Mouse (Mus musculus) spleen, postnatal 36 days (tissue): ENCODE measurements at regions not wholly inside any gene's neighbourhood (a gene's known extent, or its start where the extent isn't known, plus 50 kb on each side); places are given as distances from the start of the nearest gene placed in this dataset.

Source experiments
- DNase-seq, 2 experiments: peaks; one replicate each; pipeline ENCODE4 v3.0.0; 2022; ENCODE audit warnings: low spot score in 2 of 2, mixed read lengths in 1 of 2

GRCm38 (mm10) chr13:81852309-81852978, 69.6 kb downstream of the Cetn3 start:
- DNase-seq, result no peak

GRCm38 (mm10) chr13:81856072-81856471, 73.2 kb downstream of the Cetn3 start:
- no peak for DNase-seq

GRCm38 (mm10) chr13:81860683-81861082, 77.8 kb downstream of the Cetn3 start:
- no peak for DNase-seq

- no peak for DNase-seq
These were observed 79.2 kb downstream of the Cetn3 start for GRCm38 (mm10) chr13:81861886-81862600.

DNA sequence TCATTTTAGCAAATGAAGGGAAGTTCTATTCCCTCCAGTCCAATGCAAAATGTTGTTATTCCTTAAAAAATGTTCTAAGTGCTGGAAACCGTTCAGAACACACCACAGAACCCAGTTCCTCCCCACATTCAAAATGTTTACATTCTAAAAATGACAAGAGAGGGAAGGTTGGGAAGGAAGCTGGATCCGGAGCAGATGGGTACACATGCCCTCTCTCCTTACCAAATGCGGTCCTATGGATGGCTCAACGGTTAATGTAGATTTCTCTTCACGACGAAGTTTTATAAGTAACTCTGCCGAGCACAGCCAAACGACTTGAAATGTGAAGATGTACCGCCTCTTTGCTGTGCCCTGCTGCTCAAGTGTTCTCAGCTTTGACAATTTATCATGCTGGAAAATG, 88.3 kb downstream of the Cetn3 start:
- no peak for DNase-seq

GRCm38 (mm10) chr13:81885879-81886278, 103.0 kb downstream of the Cetn3 start:
- no peak for DNase-seq

DNA sequence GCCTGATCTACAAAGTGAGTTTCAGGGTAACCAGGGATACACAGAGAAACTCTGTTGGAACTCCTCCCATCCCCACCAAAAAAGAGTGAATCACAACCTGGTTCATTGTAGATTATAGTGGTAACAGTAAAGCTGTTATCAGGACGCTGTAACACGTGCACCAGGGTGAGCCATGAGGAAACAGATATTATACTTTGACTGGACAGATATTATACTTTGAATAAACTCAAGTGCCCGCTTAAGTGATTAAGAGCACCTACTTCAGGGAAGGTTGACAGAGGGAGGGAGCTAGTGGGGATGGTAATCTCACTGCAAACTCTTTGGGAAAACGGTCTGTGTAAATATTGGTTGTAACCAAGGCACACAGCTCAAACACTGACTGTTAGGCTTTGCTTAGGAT, 147.4 kb downstream of the Cetn3 start:
- no peak for DNase-seq

DNA sequence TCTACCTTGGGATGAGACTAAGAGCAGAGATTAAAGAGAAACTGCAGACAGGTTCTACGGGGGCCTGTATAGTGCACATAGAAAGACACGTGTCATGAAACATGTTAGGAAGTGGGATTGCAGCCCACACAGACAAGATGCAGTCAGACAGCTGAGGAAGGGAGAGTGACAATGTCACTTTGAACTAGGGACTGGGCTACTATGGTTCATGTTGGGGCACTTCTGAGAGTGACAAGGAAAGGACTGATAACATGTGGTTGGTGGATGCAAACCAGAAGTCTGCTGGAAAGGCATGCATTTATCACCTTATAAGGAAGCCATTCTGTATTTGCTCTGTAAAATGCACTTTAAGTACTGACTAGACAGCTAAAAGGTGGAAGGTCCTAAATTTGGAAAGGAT, 148.3 kb downstream of the Cetn3 start:
- no peak for DNase-seq

- DNase-seq, result no peak
These were observed 154.2 kb downstream of the Cetn3 start for GRCm38 (mm10) chr13:81937061-81937460.

DNA sequence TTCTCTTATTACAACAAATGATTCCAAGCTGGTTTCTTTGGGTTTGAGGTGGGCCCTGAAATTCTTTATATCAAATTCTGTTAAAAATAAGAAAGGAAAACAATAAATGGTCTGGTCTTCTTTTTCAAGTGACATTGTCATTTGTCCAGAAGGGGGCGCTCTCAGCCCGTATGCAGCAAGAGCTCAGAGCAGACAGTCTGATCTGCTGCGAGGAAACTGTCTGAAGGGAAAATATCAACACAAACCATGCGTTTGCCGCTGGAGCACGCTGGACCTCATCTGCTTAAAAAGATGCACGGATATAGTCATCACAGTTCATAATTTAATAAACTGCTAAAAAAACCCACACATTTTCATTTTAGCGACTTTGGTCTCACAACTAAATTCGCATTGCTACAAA, 161.2 kb downstream of the Cetn3 start:
- peak; percentile 54 to 57 for DNase-seq

- no peak for DNase-seq
These were observed 161.6 kb downstream of the Cetn3 start for GRCm38 (mm10) chr13:81944469-81944868.

GRCm38 (mm10) chr13:81945741-81946140, 162.9 kb downstream of the Cetn3 start:
- DNase-seq, result no peak

DNA sequence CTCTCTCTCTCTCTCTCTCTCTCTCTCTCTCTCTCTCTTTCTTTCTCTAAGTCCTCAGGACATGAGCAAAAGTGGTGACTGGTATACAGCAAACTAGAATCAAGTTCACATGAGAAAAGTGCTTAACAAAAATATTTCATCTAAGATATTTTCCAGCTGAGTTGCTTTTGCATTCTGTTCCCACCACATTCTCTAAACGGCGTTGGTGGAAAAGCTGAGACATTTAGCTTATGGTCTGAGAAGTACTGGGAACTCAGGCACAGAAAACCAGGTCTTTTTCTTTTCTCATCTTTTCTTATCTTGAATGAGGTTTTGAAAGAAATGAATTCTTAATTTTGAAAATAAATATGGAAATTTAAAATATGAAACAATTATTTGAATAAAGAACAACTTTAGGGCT, 182.6 kb downstream of the Cetn3 start:
- no peak for DNase-seq

- no peak for DNase-seq
These were observed 193.0 kb downstream of the Cetn3 start for GRCm38 (mm10) chr13:81975878-81976277.

- no peak for DNase-seq
These were observed 195.1 kb downstream of the Cetn3 start for GRCm38 (mm10) chr13:81978003-81978402.

- DNase-seq, result no peak
These were observed 196.4 kb downstream of the Cetn3 start for GRCm38 (mm10) chr13:81979289-81979688.

DNA sequence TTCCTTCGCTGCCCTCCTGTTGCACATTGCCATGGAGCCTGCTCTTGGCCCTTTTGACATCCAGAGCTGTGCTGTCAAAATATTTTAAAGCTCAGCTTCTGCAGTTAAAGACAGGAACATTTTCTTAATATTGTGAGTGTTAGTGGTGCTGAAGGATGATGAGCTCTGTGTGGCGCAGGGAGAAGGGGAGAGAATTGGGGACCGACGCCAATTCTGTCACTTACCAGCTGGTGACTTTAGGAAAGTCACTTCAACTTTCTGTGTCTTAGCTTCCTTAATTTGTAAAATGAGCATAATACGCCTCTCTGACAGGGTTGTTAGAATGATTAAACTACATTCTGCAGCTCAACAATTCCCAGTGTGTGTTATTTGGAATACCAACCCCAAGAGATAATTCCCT, 197.2 kb downstream of the Cetn3 start:
- DNase-seq, result no peak

GRCm38 (mm10) chr13:81982491-81982890, 199.6 kb downstream of the Cetn3 start:
- no peak for DNase-seq

DNA sequence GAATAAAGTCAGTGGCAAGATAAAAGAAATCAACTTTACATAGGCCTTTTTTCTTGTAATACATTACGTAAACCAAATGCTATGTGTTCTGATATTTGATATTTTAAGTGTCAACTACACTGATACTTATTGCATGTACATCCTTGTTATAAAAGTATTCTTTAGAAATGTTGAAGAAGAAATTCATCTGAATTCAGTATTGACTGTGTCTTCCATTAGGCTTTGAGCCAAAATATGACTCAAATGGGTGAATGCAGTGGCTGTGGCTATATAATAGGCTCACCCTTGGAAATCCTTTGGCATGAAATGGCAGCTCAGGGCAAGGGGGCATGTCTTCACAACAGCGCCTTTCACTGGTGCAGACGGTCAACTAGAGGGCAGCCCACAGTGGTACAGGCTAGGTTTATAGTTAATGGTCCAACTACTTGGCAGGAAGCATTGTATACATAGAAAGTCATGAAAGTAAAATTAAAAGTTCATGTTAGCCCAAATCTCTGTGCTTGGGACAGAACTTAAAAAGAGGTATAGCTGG, 217.9 kb downstream of the Cetn3 start:
- no peak for DNase-seq

GRCm38 (mm10) chr13:82005929-82006726, 223.3 kb downstream of the Cetn3 start:
- DNase-seq, result no peak

GRCm38 (mm10) chr13:82007222-82007621, 224.3 kb downstream of the Cetn3 start:
- DNase-seq, result no peak

DNA sequence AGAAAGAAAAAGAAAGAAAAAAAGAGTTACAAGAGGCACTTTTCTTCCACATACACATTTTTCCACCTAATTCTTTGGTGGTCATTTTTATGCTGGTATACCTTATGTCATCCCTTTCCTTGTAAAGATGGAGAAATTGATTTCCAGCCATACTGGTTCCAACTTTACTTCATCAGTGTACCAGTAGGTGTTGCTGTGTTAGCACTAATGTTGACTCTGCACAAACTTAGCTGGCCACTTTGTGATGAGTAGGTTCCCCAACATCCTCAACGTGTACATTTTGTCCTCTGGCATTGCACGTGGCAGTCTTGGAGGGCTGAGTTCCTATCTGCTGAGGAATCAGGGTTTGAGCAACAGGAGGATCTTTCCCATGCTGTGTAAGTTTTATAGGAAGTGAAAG, 256.7 kb downstream of the Cetn3 start:
- DNase-seq, result no peak
